Mouse (Mus musculus) forebrain, embryonic 14.5 days (tissue): Measurements from ENCODE around the gene Nrxn3. TPM values are rescaled to one million over a fixed set of nuclear protein-coding genes. Genes with fewer than 3 reads are reported as not detected.

Source experiments
- ATAC-seq: fragments of 200-750 bp; cut with Nextera tagmentation; 2 replicates; pipeline ENCODE4 v1.8.0; 2017; ENCODE audit warnings: mild to moderate bottlenecking, moderate library complexity
- DNase-seq: peaks from one replicate; pipeline ENCODE4 v3.0.0-alpha.2; 2015; ENCODE audit warnings: low spot score
- H3K27ac ChIP-seq: fragments of 300-500 bp; sonication (generic); 2 replicates; pipeline ENCODE4 v1.5.1; 2014; ENCODE audit warnings: low read depth, mild to moderate bottlenecking, control low read depth, low read length, moderate library complexity
- H3K27me3 ChIP-seq: fragments of 300-500 bp; sonication (generic); replicated peaks from 2 replicates; pipeline ENCODE4 v1.6.1; 2014; ENCODE audit warnings: low read length, control low read depth, mixed read lengths; ENCODE audit not compliant: control insufficient read depth, insufficient read depth
- H3K36me3 ChIP-seq: fragments of 300-500 bp; sonication (generic); 2 replicates; pipeline ENCODE4 v1.6.1; 2014; ENCODE audit warnings: low read length, control low read depth; ENCODE audit not compliant: control insufficient read depth, insufficient read depth
- H3K4me1 ChIP-seq: fragments of 300-500 bp; sonication (generic); 2 replicates; pipeline ENCODE4 v1.6.1; 2014; ENCODE audit warnings: antibody characterized with exemption, low read length, control low read depth; ENCODE audit not compliant: control insufficient read depth, insufficient read depth
- H3K4me2 ChIP-seq: fragments of 300-500 bp; sonication (generic); 2 replicates; pipeline ENCODE4 v1.6.1; 2014; ENCODE audit warnings: mild to moderate bottlenecking, control low read depth, low read length
- H3K4me3 ChIP-seq: fragments of 300-500 bp; sonication (generic); 2 replicates; pipeline ENCODE4 v1.5.1; 2014; ENCODE audit warnings: low read depth, low read length, control low read depth
- H3K9ac ChIP-seq: fragments of 300-500 bp; sonication (generic); 2 replicates; pipeline ENCODE4 v1.6.1; 2014; ENCODE audit warnings: mild to moderate bottlenecking, low read length, control low read depth, moderate library complexity
- H3K9me3 ChIP-seq: fragments of 300-500 bp; sonication (generic); replicated peaks from 2 replicates; pipeline ENCODE4 v1.6.1; 2016; ENCODE audit warnings: low read length, control low read depth, mixed read lengths; ENCODE audit not compliant: control insufficient read depth
- WGBS: fragments of 180-500 bp; shearing (Covaris S2); extraction: QIAGEN DNeasy Blood & Tissue Kit; methylation state at CpG from one replicate; pipeline ENCODE4 v1.1.7; 2014; 5-methylcytosine and 5-hydroxymethylcytosine counted together
- polyA plus RNA-seq: library from polyadenylated mRNA; unstranded; fragments of >200 nt; fragmentation: Nextera tagmentation; extraction: Ambion mirVana; gene quantifications from 2 replicates; pipeline ENCODE4 v1.2.1, GENCODE M21; 2014

Nrxn3 gene
- polyA plus RNA-seq, 1 experiment from 2014 or later, result 39.6 TPM

- no peaks in the 10 kb centered on the region for H3K9me3 ChIP-seq
- no peak overlapping the region for H3K9ac ChIP-seq
- DNase-seq, result no peak
- no peak overlapping the region for H3K4me2 ChIP-seq
- WGBS, result 69% methylated on average over 9 of the region's 9 CpGs
- 0 out of 2 replicates have a peak, but pooled peaks have one; percentile 40 for ATAC-seq
- H3K4me1 ChIP-seq, result peaks cover 3% of the 10 kb centered on the region; the same call in 1 of the 2 replicates
- no peaks in the 10 kb centered on the region for H3K27me3 ChIP-seq
- no peak overlapping the region for H3K4me3 ChIP-seq
- H3K27ac ChIP-seq, result no peak overlapping the region
- H3K36me3 ChIP-seq, result no peaks in the 10 kb centered on the region
These were observed 406.6 kb downstream of the Nrxn3 start for GRCm38 (mm10) chr12:89129139-89129907.

- no peak overlapping the region for H3K9ac ChIP-seq
- no peak overlapping the region for H3K4me2 ChIP-seq
- ATAC-seq, result 0 out of 2 replicates have a peak, but pooled peaks have one; percentile 32
- H3K9me3 ChIP-seq, result no peaks in the 10 kb centered on the region
- DNase-seq, result peak; percentile 43
- H3K27ac ChIP-seq, result no peak overlapping the region
- H3K4me3 ChIP-seq, result no peak overlapping the region
- no peaks in the 10 kb centered on the region for H3K27me3 ChIP-seq
- no peaks in the 10 kb centered on the region for H3K36me3 ChIP-seq
- peaks cover under 1% of the 10 kb centered on the region; the same call in 1 of the 2 replicates for H3K4me1 ChIP-seq
- WGBS, result 59% methylated on average over 2 of the region's 2 CpGs
These were observed 411.7 kb downstream of the Nrxn3 start for GRCm38 (mm10) chr12:89134333-89134732.

GRCm38 (mm10) chr12:89134774-89135307 lies 412.2 kb downstream of the Nrxn3 start:
- no peak overlapping the region for H3K27ac ChIP-seq
- WGBS, result 39% methylated on average over 8 of the region's 8 CpGs
- H3K4me3 ChIP-seq, result no peak overlapping the region
- no peak overlapping the region for H3K4me2 ChIP-seq
- H3K27me3 ChIP-seq, result no peaks in the 10 kb centered on the region
- no peaks in the 10 kb centered on the region for H3K4me1 ChIP-seq
- ATAC-seq, result peak; percentile 65
- no peaks in the 10 kb centered on the region for H3K9me3 ChIP-seq
- DNase-seq, result peak; percentile 65
- H3K9ac ChIP-seq, result no peak overlapping the region
- H3K36me3 ChIP-seq, result no peaks in the 10 kb centered on the region

- peaks cover 20% of the 10 kb centered on the region for H3K4me1 ChIP-seq
- DNase-seq, result peak; percentile 91
- 22% methylated on average over 3 of the region's 3 CpGs for WGBS
- peak overlapping the region; percentile 36 for H3K4me2 ChIP-seq
- peak overlapping the region; percentile 87 for H3K27ac ChIP-seq
- no peaks in the 10 kb centered on the region for H3K36me3 ChIP-seq
- ATAC-seq, result peak; percentile 92
- no peaks in the 10 kb centered on the region for H3K9me3 ChIP-seq
- no peak overlapping the region for H3K4me3 ChIP-seq
- H3K9ac ChIP-seq, result peak overlapping the region; percentile 41; the same call in 1 of the 2 replicates
- no peaks in the 10 kb centered on the region for H3K27me3 ChIP-seq
These were observed 426.3 kb downstream of the Nrxn3 start for GRCm38 (mm10) chr12:89148974-89149411.

- no peak overlapping the region for H3K9ac ChIP-seq
- ATAC-seq, result peak; percentile 71
- 28% methylated on average over 2 of the region's 2 CpGs for WGBS
These were observed 426.8 kb downstream of the Nrxn3 start for GRCm38 (mm10) chr12:89149455-89149854.

GRCm38 (mm10) chr12:89156086-89156757 lies 433.5 kb downstream of the Nrxn3 start:
- no peak for ATAC-seq
- no peak overlapping the region for H3K27ac ChIP-seq

More at GRCm38 (mm10) chr12:89149455-89149854, 426.8 kb downstream of the Nrxn3 start:
- DNase-seq, result no peak
- Histone ChIP-seq H3K9me3 (no peaks in the 10 kb centered on the region), H3K27me3 (no peaks in the 10 kb centered on the region), H3K27ac (peak overlapping the region; percentile 87), H3K4me1 (peaks cover 20% of the 10 kb centered on the region), H3K4me3 (no peak overlapping the region), H3K4me2 (peak overlapping the region; percentile 36), H3K36me3 (no peaks in the 10 kb centered on the region)

GRCm38 (mm10) chr12:89159353-89159752 lies 436.7 kb downstream of the Nrxn3 start:
- Histone ChIP-seq H3K9me3 (no peaks in the 10 kb centered on the region), H3K27me3 (no peaks in the 10 kb centered on the region), H3K4me3 (no peak overlapping the region), H3K4me1 (no peaks in the 10 kb centered on the region), H3K9ac (no peak overlapping the region), H3K36me3 (no peaks in the 10 kb centered on the region), H3K4me2 (no peak overlapping the region), H3K27ac (no peak overlapping the region)
- DNase-seq (no peak), ATAC-seq (no peak)
- whole genome bisulfite sequencing, result 78% methylated on average over 8 of the region's 8 CpGs

More at GRCm38 (mm10) chr12:89156086-89156757, 433.5 kb downstream of the Nrxn3 start:
- no peak overlapping the region for H3K4me3 ChIP-seq
- no peaks in the 10 kb centered on the region for H3K4me1 ChIP-seq
- H3K27me3 ChIP-seq, result no peaks in the 10 kb centered on the region
- H3K4me2 ChIP-seq, result no peak overlapping the region
- H3K9me3 ChIP-seq, result no peaks in the 10 kb centered on the region
- no peak overlapping the region for H3K9ac ChIP-seq
- DNase-seq, result no peak
- 72% methylated on average over 9 of the region's 9 CpGs for WGBS
- no peaks in the 10 kb centered on the region for H3K36me3 ChIP-seq

GRCm38 (mm10) chr12:89174306-89175159 lies 451.9 kb downstream of the Nrxn3 start:
- no peaks in the 10 kb centered on the region for H3K36me3 ChIP-seq
- no peak overlapping the region for H3K4me2 ChIP-seq
- no peak overlapping the region for H3K27ac ChIP-seq
- ATAC-seq, result peak; percentile 42; the same call in 1 of the 2 replicates
- H3K4me1 ChIP-seq, result 0 out of 2 replicates have a peak, but pooled peaks cover 6% of the 10 kb centered on the region
- WGBS, result 27% methylated on average over 12 of the region's 12 CpGs
- no peaks in the 10 kb centered on the region for H3K9me3 ChIP-seq
- H3K4me3 ChIP-seq, result no peak overlapping the region
- DNase-seq, result peak; percentile 44
- H3K27me3 ChIP-seq, result no peaks in the 10 kb centered on the region
- no peak overlapping the region for H3K9ac ChIP-seq
